In genomic region chr7:6213144-6213543, GRCm38 (mm10) we compare ENCODE assay signal across 9 mouse cellular contexts. TPM values are rescaled to one million over a fixed set of nuclear protein-coding genes. Genes with fewer than 3 reads are reported as not detected.
DNase-seq lines count a peak whose midpoint lies in the region; ATAC-seq and TF ChIP-seq lines count a peak whose summit lies in the region.
"Had no signal": no experiment of that assay in that cellular context is flagged by ENCODE, and none has a peak within 500 bp of the region (broad histone marks: within the 10 kb centered on the region; RNA-seq: fewer than 3 reads in every experiment).

No protein-coding gene starts in this region.

- no peak for DNase-seq in forebrain, postnatal 0 days
- peak; percentile 63 for DNase-seq in A20 (ENCODE audit: low read depth, low spot score)
- DNase-seq in lung, adult 18-20 months, result peak; percentile 27 to 35
- no peak for DNase-seq in frontal cortex, postnatal 36 days (ENCODE audit: low spot score in 2 of 2)
- no peak for DNase-seq in urinary bladder, adult 2 months (ENCODE audit: low spot score)
- no peak for DNase-seq in frontal cortex, postnatal 10 days (ENCODE audit: low spot score in 2 of 2)

- no peaks in the 10 kb centered on the region for H3K36me3 ChIP-seq in forebrain, postnatal 0 days (ENCODE audit: insufficient read depth)
- no peaks in the 10 kb centered on the region for H3K36me3 ChIP-seq in forebrain, embryonic 13.5 days (ENCODE audit: poor library complexity, severe bottlenecking)
- H3K36me3 ChIP-seq: heart, embryonic 15.5 days had no signal

- H3K27me3 ChIP-seq in forebrain, postnatal 0 days (ENCODE audit: insufficient read depth, low read length), result no peaks in the 10 kb centered on the region
- no peaks in the 10 kb centered on the region for H3K27me3 ChIP-seq in forebrain, embryonic 13.5 days
- H3K27me3 ChIP-seq: heart, embryonic 15.5 days had no signal

- H3K4me3 ChIP-seq in forebrain, postnatal 0 days (ENCODE audit: low read depth, low read length), result no peak overlapping the region
- no peak overlapping the region for H3K4me3 ChIP-seq in forebrain, embryonic 13.5 days
- no peak overlapping the region for H3K4me3 ChIP-seq in bone marrow, adult 2 months (replicated peaks; ENCODE audit: control insufficient read depth, low read depth, low read length)
- H3K4me3 ChIP-seq: heart, embryonic 15.5 days had no signal

- H3K4me2 ChIP-seq in forebrain, postnatal 0 days (ENCODE audit: low read depth), result no peak overlapping the region
- H3K4me2 ChIP-seq in forebrain, embryonic 13.5 days, result no peak overlapping the region
- H3K4me2 ChIP-seq: heart, embryonic 15.5 days had no signal

- peak; percentile 28 for TF ChIP-seq CTCF in forebrain, postnatal 0 days (IDR thresholded peaks at IDR 0.05; ENCODE audit: low read depth)
- TF ChIP-seq CTCF in bone marrow, adult 2 months (IDR thresholded peaks at IDR 0.05; ENCODE audit: control insufficient read depth, insufficient read depth, low read length), result peak; percentile 60

- no peak overlapping the region for H3K27ac ChIP-seq in forebrain, postnatal 0 days (ENCODE audit: low read depth, low read length)
- H3K27ac ChIP-seq in forebrain, embryonic 13.5 days, result no peak overlapping the region
- no peak overlapping the region for H3K27ac ChIP-seq in bone marrow, adult 2 months (ENCODE audit: control insufficient read depth, insufficient read depth, low read depth, low read length, poor library complexity)
- H3K27ac ChIP-seq: heart, embryonic 15.5 days had no signal

- ATAC-seq in forebrain, postnatal 0 days, result no peak
- no peak for ATAC-seq in forebrain, embryonic 13.5 days

- WGBS in forebrain, postnatal 0 days, result 49% methylated on average over 5 of the region's 5 CpGs
- 57% methylated on average over 5 of the region's 5 CpGs for WGBS in forebrain, embryonic 13.5 days
- WGBS in bone marrow, adult 2 months, result 39% methylated on average over 5 of the region's 5 CpGs

- H3K4me1 ChIP-seq in forebrain, postnatal 0 days (ENCODE audit: insufficient read depth), result no peaks in the 10 kb centered on the region
- H3K4me1 ChIP-seq in forebrain, embryonic 13.5 days, result no peaks in the 10 kb centered on the region
- H3K4me1 ChIP-seq in bone marrow, adult 2 months (ENCODE audit: control insufficient read depth, insufficient read depth, low read length), result no peaks in the 10 kb centered on the region
- H3K4me1 ChIP-seq: heart, embryonic 15.5 days had no signal

- no peaks in the 10 kb centered on the region for H3K9me3 ChIP-seq in forebrain, postnatal 0 days (ENCODE audit: low read length)
- peaks cover 24% of the 10 kb centered on the region for H3K9me3 ChIP-seq in forebrain, embryonic 13.5 days (replicated peaks)
- H3K9me3 ChIP-seq: heart, embryonic 15.5 days had no signal

- H3K9ac ChIP-seq in forebrain, postnatal 0 days, result no peak overlapping the region
- H3K9ac ChIP-seq in forebrain, embryonic 13.5 days, result no peak overlapping the region
- H3K9ac ChIP-seq: heart, embryonic 15.5 days had no signal

- no peak for TF ChIP-seq POLR2A in bone marrow, adult 2 months (IDR thresholded peaks at IDR 0.05; ENCODE audit: borderline replicate concordance, control insufficient read depth, low read depth, low read length)

RNA-seq across cellular contexts. Expression of gene Zscan5b, which starts 8.9 kb away (rescaled TPM):
- not detected in 2 replicates for total RNA-seq in forebrain, postnatal 0 days (2014; rRNA removed)
- polyA plus RNA-seq in forebrain, postnatal 0 days (2015; fragmentation: Nextera tagmentation; extraction: Ambion mirVana), result not detected in 2 replicates
- not detected in 2 replicates for polyA plus RNA-seq in forebrain, embryonic 13.5 days (2015; fragmentation: Nextera tagmentation; extraction: Ambion mirVana)
- not detected in 2 replicates for polyA plus RNA-seq in bone marrow, adult 2 months (2011; ENCODE audit: insufficient read depth, insufficient read length, low replicate concordance, missing spikeins)
- not detected in 2 replicates for polyA plus RNA-seq in urinary bladder, adult 2 months (2012; rRNA removed)
- polyA plus RNA-seq: heart, embryonic 15.5 days had no signal

RNA-seq across cellular contexts. Expression of gene Galp, which starts 16.3 kb away (rescaled TPM):
- not detected in 2 replicates for total RNA-seq in forebrain, postnatal 0 days (2014; rRNA removed)
- polyA plus RNA-seq in forebrain, postnatal 0 days (2015; fragmentation: Nextera tagmentation; extraction: Ambion mirVana), result not detected in 2 replicates
- polyA plus RNA-seq in forebrain, embryonic 13.5 days (2015; fragmentation: Nextera tagmentation; extraction: Ambion mirVana), result not detected in 2 replicates
- polyA plus RNA-seq in bone marrow, adult 2 months (2011; ENCODE audit: insufficient read depth, insufficient read length, low replicate concordance, missing spikeins), result not detected in 2 replicates
- not detected in 2 replicates for polyA plus RNA-seq in urinary bladder, adult 2 months (2012; rRNA removed)
- polyA plus RNA-seq: heart, embryonic 15.5 days had no signal

RNA-seq across cellular contexts. Expression of gene Epp13, which starts 39.4 kb away (rescaled TPM):
- not detected in 2 replicates for total RNA-seq in forebrain, postnatal 0 days (2014; rRNA removed)
- 0.40 and 0.44 TPM in 2 replicates for polyA plus RNA-seq in forebrain, postnatal 0 days (2015; fragmentation: Nextera tagmentation; extraction: Ambion mirVana)
- not detected in 2 replicates for polyA plus RNA-seq in forebrain, embryonic 13.5 days (2015; fragmentation: Nextera tagmentation; extraction: Ambion mirVana)
- not detected in 2 replicates for polyA plus RNA-seq in bone marrow, adult 2 months (2011; ENCODE audit: insufficient read depth, insufficient read length, low replicate concordance, missing spikeins)
- polyA plus RNA-seq in urinary bladder, adult 2 months (2012; rRNA removed), result not detected in 2 replicates
- polyA plus RNA-seq: heart, embryonic 15.5 days had no signal

RNA-seq across cellular contexts. Expression of gene Zfp444, which starts 41.1 kb away (rescaled TPM):
- 76.9 and 81.7 TPM in 2 replicates for total RNA-seq in forebrain, postnatal 0 days (2014; rRNA removed)
- polyA plus RNA-seq in forebrain, postnatal 0 days (2015; fragmentation: Nextera tagmentation; extraction: Ambion mirVana), result 86.2 and 100 TPM in 2 replicates
- 84.4 and 85.5 TPM in 2 replicates for polyA plus RNA-seq in forebrain, embryonic 13.5 days (2015; fragmentation: Nextera tagmentation; extraction: Ambion mirVana)
- 9.5 and 14.9 TPM in 2 replicates for polyA plus RNA-seq in bone marrow, adult 2 months (2011; ENCODE audit: insufficient read depth, insufficient read length, low replicate concordance, missing spikeins)
- 21.3 and 23.1 TPM in 2 replicates for polyA plus RNA-seq in urinary bladder, adult 2 months (2012; rRNA removed)

RNA-seq across cellular contexts. Expression of gene Zfp787, which starts 57.3 kb away (rescaled TPM):
- 51.1 and 73.6 TPM in 2 replicates for total RNA-seq in forebrain, postnatal 0 days (2014; rRNA removed)
- polyA plus RNA-seq in forebrain, postnatal 0 days (2015; fragmentation: Nextera tagmentation; extraction: Ambion mirVana), result 41.0 and 66.1 TPM in 2 replicates
- polyA plus RNA-seq in forebrain, embryonic 13.5 days (2015; fragmentation: Nextera tagmentation; extraction: Ambion mirVana), result 20.0 and 22.8 TPM in 2 replicates
- 15.3 and 38.1 TPM in 2 replicates for polyA plus RNA-seq in bone marrow, adult 2 months (2011; ENCODE audit: insufficient read depth, insufficient read length, low replicate concordance, missing spikeins)
- polyA plus RNA-seq in urinary bladder, adult 2 months (2012; rRNA removed), result 33.4 and 38.5 TPM in 2 replicates

Comparison
In these comparisons a context has a peak if more than half of its experiments do, and no peak if none do; other contexts are left out.
1. DNase-seq: peak in A20 (single experiment) and lung, adult 18-20 months (2 of 2); none in forebrain, postnatal 0 days (single experiment), frontal cortex, postnatal 36 days (0 of 2), urinary bladder, adult 2 months (single experiment) and frontal cortex, postnatal 10 days (0 of 2).